Mouse (Mus musculus): ENCODE results near the gene Gsg1.
A peak's percentile ranks its signal among the peaks of the same experiment; 100 is the strongest.

Gsg1 gene

GRCm38 (mm10) chr6:135262565-135262964 is 8.4 kb upstream of the Gsg1 start:
- DNase-seq (ENCODE audit: inconsistent age in 2 of 2, low spot score in 1 of 2): no peak

GRCm38 (mm10) chr6:135261124-135261523 is 7.0 kb upstream of the Gsg1 start:
- no peak for DNase-seq (ENCODE audit: inconsistent age in 2 of 2, low spot score in 1 of 2)

DNA sequence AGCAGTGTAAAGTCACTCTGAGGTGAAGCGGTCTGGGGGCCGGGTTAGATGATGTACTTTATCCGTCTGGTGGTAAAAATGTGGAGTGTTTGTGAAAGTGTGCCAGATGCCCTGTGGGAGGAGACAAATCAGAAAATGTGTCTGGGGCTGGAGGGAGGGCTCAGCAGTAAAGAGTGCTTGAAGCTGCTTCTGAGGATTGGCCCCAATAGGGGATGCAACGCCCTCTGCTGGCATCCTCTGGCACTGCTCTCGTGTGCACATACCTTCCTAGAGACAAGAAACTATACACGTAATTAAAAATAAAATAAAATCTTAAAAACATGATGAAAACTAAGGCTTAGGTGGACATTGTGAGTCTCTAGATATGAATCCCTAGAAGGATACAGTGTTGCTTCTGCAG is 6.3 kb upstream of the Gsg1 start:
- DNase-seq (ENCODE audit: inconsistent age in 2 of 2, low spot score in 1 of 2): no peak

DNA sequence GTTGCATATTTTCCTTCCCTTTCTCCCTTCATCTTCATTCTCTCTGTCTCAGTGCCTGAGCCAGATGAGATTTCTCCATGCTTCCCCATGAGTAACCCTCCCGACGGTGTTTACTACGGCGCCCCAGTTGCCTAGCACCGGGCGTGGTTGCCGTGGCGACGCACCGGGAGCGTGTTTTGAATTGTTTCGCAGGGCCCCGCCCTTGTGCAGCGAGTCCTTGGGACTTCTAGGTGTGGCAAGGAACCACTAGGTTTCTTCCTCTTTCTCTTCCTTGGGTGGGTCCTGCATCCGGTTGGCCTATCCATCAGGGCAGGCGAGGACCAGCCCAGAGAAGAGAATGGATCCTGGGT is 1.4 kb downstream of the Gsg1 start:
- DNase-seq (ENCODE audit: inconsistent age in 2 of 2, low spot score in 1 of 2): peak; percentile 69 to 86

- DNase-seq (ENCODE audit: inconsistent age in 2 of 2, low spot score in 1 of 2): no peak
These were observed 2.1 kb downstream of the Gsg1 start for GRCm38 (mm10) chr6:135251849-135252727.

DNA sequence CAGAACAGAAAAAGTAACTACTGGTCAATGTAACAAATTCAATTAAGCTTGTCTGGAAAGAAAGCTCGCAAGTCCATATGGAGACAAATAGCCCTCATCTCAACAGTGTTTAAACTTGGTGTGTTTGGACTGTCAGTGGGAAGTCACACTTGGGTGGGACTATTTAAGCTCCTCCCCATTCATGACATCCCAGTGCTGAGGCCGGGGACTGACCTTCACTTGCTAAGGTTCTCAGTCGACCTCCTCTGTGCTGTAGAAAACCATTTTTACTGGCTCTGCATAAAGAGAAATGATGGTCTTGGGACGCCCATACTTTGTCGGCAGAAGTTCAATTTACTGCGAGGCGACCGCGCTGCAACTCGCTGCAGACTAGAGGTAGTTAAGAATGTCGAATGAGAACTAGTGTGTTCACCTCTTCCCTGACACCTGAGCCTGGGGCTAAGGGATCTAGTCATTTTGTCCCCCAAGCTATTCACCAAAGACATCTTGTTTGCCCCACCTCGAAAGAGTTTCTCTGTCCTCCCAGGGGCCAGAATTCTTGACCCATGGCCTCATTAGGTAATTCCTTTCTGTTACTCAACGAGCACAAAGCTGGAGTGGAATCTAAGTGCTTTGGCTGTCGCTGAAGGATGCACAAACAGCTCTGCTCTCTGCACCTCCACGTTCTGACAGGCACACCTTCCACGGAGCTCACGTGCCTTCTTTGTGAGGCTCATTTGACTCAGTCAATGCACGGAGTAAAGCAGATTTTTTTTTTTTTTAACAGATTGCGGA is 3.0 kb downstream of the Gsg1 start:
- DNase-seq (ENCODE audit: inconsistent age in 2 of 2, low spot score in 1 of 2): peak in 1 of 2 experiments; percentile 43

GRCm38 (mm10) chr6:135249846-135250531 is 4.2 kb downstream of the Gsg1 start:
- peak; percentile 64 to 90 for DNase-seq (ENCODE audit: inconsistent age in 2 of 2, low spot score in 1 of 2)

DNA sequence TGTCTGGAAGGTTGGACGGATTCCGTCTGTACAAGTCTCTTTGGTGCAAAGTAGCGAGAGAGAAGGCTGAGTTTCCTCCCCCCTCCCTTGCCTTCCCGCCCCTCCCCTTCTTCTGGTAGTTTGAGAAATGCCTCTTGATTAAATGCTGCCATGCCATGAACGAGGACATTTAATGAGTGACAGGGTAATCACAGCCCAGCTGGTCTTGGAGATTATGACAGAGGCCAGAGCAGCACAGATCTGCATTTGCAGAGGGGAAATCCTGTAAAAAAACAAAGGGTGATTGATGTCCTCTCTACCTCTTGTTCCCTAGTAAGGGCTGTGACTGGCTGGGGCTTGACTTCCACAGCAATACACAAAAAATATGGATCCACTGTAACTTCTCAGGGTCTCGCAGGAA is 6.3 kb downstream of the Gsg1 start:
- DNase-seq (ENCODE audit: inconsistent age in 2 of 2, low spot score in 1 of 2): no peak

- no peak for DNase-seq (ENCODE audit: inconsistent age in 2 of 2, low spot score in 1 of 2)
These were observed 8.6 kb downstream of the Gsg1 start for GRCm38 (mm10) chr6:135245586-135245985.

GRCm38 (mm10) chr6:135240361-135240760 is 13.8 kb downstream of the Gsg1 start:
- DNase-seq (ENCODE audit: inconsistent age in 2 of 2, low spot score in 1 of 2): peak in 1 of 2 experiments; percentile 20

DNA sequence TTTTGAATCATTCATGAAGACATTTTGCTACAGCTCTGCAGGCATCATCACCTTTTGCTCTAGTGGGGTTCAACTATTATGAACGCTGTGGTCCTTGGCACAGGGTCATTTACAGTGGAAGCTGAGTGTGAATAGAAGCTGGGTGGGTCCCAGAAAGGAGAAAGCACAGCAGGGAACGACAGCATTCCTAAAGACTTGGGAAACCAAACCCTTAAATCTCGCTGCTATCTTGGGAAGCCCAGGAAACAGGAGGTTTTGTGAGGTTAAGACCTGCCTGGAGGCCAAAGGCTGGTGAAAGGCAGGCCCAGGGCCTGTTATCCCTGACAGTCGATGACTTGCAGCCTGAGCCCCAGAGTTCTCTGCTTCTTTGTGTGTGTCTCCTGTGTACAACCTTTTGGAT is 15.9 kb downstream of the Gsg1 start:
- DNase-seq (ENCODE audit: inconsistent age in 2 of 2, low spot score in 1 of 2): no peak

DNA sequence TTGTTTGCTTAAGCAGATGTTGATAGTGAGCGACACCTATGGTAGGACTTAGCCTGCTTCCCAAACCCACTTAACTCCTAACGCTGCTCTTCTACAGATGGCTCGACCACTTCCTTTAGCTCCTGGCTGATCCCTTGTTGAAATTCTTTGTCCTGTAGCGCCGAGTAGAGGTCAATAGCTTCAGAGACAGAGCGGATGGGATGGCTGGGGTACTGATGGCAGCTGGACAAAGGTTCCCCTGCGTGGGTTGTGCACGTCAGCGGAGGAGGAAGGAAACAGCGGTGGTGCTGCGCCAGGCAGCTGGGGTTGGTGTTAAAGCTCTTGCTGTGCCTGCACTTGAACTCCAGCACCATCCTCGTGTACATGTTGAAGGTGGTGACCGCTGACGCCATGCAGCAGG is 16.8 kb downstream of the Gsg1 start:
- no peak for DNase-seq (ENCODE audit: inconsistent age in 2 of 2, low spot score in 1 of 2)

GRCm38 (mm10) chr6:135236576-135236975 is 17.6 kb downstream of the Gsg1 start:
- no peak for DNase-seq (ENCODE audit: inconsistent age in 2 of 2, low spot score in 1 of 2)

DNA sequence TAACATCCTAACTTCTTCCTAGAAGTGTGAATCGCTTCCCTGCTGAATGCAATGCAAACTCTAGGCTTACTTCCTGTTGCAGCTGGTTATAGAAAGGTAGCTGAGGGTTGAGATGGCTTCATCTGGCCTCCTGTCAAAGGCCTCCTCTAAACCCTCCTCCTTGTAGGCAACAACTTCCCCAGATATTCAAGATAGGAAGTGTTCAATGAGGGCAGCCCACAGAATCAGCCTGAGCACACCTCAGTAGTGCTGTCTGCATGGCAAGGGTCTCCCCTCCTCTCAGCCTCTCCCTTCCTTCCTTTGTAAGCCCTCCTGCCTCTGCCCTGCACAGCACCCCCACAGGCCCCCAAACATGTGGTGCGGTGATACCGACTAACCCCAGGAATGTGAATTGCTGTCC is 18.4 kb downstream of the Gsg1 start:
- no peak for DNase-seq (ENCODE audit: inconsistent age in 2 of 2, low spot score in 1 of 2)

DNA sequence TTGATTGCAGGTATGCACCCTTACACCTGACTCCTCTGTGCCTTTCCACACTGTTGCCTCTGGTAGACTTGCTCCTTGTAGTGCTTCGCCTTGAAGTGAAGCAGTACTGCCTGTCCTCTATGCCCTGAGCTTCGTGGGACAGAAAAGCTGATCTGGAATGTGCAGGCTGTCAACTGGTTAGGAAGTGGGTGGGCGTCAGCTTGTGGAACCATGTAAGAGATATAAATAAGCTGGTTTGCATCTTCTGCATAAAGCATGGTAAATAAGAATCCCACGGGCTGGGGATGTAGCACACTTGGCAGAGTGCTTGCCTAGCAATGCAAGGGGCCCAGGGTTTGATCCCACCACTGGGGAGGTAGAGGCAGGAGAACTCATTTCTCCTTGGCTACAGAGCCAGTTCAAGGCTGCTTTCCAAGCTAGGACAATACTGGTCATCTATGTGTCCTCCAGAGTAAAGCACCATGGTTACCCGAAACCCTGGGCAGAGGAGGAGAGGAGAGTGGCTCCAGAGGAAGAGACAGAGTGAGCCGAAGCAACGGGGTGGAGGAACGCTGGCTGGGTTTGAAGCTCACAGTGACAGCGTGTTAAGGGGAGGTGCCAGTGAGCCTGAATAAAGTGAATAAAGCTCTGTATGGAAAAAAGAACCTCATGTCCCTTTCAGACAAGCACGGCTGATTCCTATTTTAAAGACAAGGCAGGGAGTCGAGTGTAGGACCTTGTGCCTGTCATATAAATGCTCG is 21.5 kb downstream of the Gsg1 start:
- DNase-seq (ENCODE audit: inconsistent age in 2 of 2, low spot score in 1 of 2): no peak

DNA sequence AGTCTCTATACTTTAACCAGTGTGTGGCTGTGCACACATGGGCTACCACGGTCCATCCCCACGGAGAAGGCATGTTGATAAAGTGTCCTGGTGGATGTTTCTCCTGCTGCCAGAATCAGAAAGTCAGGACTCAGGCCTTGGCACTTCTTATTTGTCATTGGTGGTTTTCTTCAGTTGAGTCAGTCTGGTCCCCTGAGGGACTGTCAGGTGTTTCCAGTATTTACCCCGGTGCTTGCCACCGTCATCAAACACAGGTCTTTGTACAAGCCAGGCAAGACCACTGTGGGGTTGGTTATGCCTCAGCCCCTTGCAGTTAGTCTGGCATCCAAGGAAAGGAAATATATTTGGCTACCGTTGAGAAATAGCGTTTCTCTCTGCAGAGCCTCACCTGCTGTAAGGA is 23.6 kb downstream of the Gsg1 start:
- no peak for DNase-seq (ENCODE audit: inconsistent age in 2 of 2, low spot score in 1 of 2)

DNA sequence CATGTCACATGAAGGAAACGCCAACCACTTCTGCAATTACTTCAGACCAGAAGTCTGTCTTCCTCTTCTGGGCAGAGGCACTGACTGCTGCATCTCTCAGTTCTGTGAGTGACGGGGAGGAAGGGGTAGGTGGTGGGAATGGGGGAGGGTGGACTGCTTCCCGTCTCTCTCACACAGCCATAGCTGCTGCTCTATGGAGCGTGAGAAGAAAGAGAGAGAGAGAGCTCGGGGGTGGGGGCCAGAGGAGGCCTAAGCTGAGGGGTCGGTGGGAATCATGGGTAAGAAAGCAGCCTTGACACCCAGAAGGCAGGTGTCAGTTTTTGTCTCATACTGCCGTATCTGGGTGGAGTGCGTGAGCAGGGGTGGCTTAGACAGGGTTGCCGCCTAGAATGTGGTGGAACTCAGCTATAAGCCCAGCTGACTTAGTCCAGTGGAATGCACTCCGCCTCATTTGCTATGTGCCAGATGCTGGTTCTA is 25.6 kb downstream of the Gsg1 start:
- DNase-seq (ENCODE audit: inconsistent age in 2 of 2, low spot score in 1 of 2): no peak

GRCm38 (mm10) chr6:135223786-135224416 is 30.2 kb downstream of the Gsg1 start:
- no peak for DNase-seq (ENCODE audit: inconsistent age in 2 of 2, low spot score in 1 of 2)

DNA sequence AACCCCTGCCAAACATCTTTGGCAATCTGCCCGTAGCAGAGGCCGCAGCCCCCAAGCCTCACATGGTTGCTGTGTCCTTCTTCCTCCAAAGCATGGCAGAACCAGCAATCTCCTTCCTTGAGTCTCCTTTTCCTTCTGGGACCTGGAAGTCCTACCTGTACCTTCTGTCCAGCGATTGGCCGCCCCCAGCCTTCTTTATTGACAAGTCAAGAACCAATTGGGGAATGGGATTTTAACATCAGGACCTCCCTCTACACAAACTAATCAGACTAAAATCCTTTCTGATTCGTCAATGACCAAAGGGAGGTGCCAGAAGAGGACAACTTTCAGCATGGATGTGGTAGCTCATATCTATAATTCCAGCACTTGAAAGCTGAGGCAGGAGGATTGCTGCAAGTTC is 34.2 kb downstream of the Gsg1 start:
- no peak for DNase-seq (ENCODE audit: inconsistent age in 2 of 2, low spot score in 1 of 2)

DNA sequence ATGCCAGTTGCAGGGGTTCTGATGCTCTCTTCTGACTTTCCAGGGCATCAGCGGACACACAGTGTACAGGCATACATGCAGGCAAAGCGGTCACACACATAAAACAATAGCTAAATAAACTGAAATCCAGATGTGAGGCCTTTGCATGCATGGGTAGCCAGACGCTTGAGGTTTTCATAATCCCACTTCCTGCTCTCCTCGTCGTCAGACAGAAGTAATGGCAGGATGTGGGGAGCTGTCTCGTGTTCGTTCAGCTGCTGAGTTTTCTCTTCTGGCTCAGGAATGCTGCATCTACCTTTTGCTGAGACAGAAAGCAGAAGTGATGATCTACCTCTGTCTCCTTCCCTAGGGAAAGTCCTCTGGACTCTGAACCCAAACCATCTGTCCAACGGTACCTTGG is 35.8 kb downstream of the Gsg1 start:
- no peak for DNase-seq (ENCODE audit: inconsistent age in 2 of 2, low spot score in 1 of 2)
